Mouse (Mus musculus) sigmoid colon, adult 10 weeks (tissue): ENCODE data around the gene Myct1. TPM values are rescaled to one million over a fixed set of nuclear protein-coding genes. Genes with fewer than 3 reads are reported as not detected.

Source experiments
- polyA plus RNA-seq: library from polyadenylated mRNA; stranded (reverse); fragments of 350-450 nt; fragmentation: Illumina TruSeq; extraction: RNeasy Lipid Tissue Mini Kit (QIAGEN cat#74804); gene quantifications from one replicate; pipeline ENCODE4 v1.2.3, GENCODE M21; 2014; ENCODE audit warnings: low read depth, low replicate concordance

The Myct1 gene
- 6.7 TPM for polyA plus RNA-seq

GRCm38 (mm10) chr10:5593464-5593863, at the start of gene Myct1:
Gene Myct1, plus strand, starts transcription at chr10:5593775.

GRCm38 (mm10) chr10:5551382-5551781, 42.2 kb upstream of the Myct1 start, which contains the start of gene Syne1:
Gene Syne1, minus strand, starts transcription at chr10:5551482.

GRCm38 (mm10) chr10:5639112-5639511, 45.5 kb downstream of the Myct1 start, which contains the start of gene Vip:
Gene Vip, plus strand, starts transcription at chr10:5639218.

Other genes starting within 250 kb of the Myct1 start
- 23.5 TPM for gene Syne1, start 42.3 kb upstream of the Myct1 start, polyA plus RNA-seq
- gene Vip, start 45.4 kb downstream of the Myct1 start, polyA plus RNA-seq, result 169 TPM
- gene Fbxo5, start 211.8 kb downstream of the Myct1 start, polyA plus RNA-seq, result 16.8 TPM
- gene Mtrf1l, start 230.1 kb downstream of the Myct1 start, polyA plus RNA-seq, result 44.3 TPM